Mouse (Mus musculus) macrophage (primary cell): ENCODE measurements around the gene Rnf4. TPM values are rescaled to one million over a fixed set of nuclear protein-coding genes. Genes with fewer than 3 reads are reported as not detected.
A peak's percentile ranks its signal among the peaks of the same experiment; 100 is the strongest.

ENCODE experiments used
- H3K27ac ChIP-seq: fragments of 350-480 bp; formaldehyde crosslinking; 2 replicates; pipeline ENCODE4 v1.9.0; 2021
- H3K36me3 ChIP-seq: fragments of 350-480 bp; formaldehyde crosslinking; 2 replicates; pipeline ENCODE4 v1.9.0; 2021; ENCODE audit errors: inconsistent target
- H3K4me3 ChIP-seq: fragments of 350-480 bp; formaldehyde crosslinking; 2 replicates; pipeline ENCODE4 v1.9.0; 2021; ENCODE audit errors: inconsistent target
- H3K79me2 ChIP-seq: fragments of 350-480 bp; formaldehyde crosslinking; 2 replicates; pipeline ENCODE4 v1.9.0; 2021; ENCODE audit errors: inconsistent target
- WGBS: methylation state at CpG from one replicate; pipeline ENCODE4 v1.1.7; 2026; ENCODE audit warnings: inconsistent platforms; ENCODE audit not compliant: missing documents; 5-methylcytosine and 5-hydroxymethylcytosine counted together
- polyA plus RNA-seq: library from polyadenylated mRNA; stranded (reverse); fragments of 250-400 nt; gene quantifications from 3 replicates; pipeline ENCODE4 v1.2.4, GENCODE M21; 2018; ENCODE audit warnings: inconsistent platforms

Rnf4 gene
- polyA plus RNA-seq, 1 experiment from 2014 or later, result 52.5 TPM

DNA sequence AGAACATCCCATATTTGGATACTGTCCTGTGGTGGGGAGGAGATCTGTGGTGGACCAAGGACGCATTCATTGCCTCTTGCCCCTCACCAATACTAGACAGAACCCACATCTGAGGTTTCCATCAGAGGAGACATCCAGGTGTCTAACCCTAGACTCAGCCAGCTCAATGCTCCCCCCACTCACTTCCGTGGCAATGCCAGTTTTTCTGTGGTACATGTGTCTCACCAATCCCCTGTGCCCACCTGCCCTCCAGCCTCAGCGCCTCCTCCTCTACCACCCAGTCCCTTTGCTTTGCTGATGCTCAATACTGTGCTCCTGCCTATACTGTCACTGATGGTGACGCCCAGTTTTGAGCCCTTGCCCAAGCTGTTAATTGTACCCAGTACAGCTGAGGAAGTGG is 14.9 kb upstream of the Rnf4 start:
- no peaks in the 10 kb centered on the region for H3K36me3 ChIP-seq
- no peaks in the 10 kb centered on the region for H3K79me2 ChIP-seq
- no peak overlapping the region for H3K27ac ChIP-seq
- WGBS, result 80% methylated on average over 4 of the region's 4 CpGs
- no peak overlapping the region for H3K4me3 ChIP-seq

DNA sequence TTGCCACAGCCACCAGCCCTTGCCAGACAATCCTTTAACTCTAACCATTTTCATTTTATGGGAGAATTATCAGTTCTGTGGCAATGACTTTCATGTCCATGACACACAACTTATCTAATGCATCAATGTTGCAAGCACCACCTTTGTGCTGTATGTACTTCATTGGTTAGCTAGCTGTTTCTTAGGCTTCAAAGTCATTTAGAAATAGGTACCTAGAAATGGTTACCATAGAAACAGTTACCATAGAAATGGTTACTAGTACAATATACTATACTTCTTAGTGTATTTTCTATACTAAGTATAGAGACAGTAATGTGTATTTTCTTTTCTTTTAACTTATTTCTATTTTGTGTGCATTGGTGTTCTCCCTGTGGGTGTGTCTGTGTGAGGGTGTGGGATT is 10.8 kb upstream of the Rnf4 start:
- no peaks in the 10 kb centered on the region for H3K79me2 ChIP-seq
- no peak overlapping the region for H3K27ac ChIP-seq
- no peaks in the 10 kb centered on the region for H3K36me3 ChIP-seq
- H3K4me3 ChIP-seq, result no peak overlapping the region

DNA sequence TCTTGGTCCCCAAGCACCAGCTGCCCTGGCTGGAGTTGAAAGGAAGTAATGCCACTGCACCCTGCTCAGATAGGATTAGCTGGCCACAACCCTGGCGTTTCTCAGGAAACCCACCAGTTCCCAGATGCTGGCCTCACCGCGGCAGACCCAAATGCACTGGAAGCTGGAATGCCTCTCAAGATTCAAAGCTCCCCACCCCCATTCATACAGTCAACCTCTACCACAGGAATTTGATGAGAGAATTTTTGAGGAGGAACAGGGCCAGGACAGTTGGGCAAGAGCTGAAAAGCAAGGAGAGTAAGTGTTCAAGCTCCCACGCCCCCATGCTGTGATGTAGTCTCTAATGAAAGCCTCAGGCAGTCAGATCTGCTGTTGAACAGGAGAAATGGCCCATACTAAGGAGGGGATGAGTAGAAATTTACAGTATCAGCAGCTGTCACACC is 9.8 kb upstream of the Rnf4 start:
- no peaks in the 10 kb centered on the region for H3K79me2 ChIP-seq
- no peak overlapping the region for H3K4me3 ChIP-seq
- WGBS, result 21% methylated on average over 4 of the region's 4 CpGs
- H3K27ac ChIP-seq, result no peak overlapping the region
- no peaks in the 10 kb centered on the region for H3K36me3 ChIP-seq

DNA sequence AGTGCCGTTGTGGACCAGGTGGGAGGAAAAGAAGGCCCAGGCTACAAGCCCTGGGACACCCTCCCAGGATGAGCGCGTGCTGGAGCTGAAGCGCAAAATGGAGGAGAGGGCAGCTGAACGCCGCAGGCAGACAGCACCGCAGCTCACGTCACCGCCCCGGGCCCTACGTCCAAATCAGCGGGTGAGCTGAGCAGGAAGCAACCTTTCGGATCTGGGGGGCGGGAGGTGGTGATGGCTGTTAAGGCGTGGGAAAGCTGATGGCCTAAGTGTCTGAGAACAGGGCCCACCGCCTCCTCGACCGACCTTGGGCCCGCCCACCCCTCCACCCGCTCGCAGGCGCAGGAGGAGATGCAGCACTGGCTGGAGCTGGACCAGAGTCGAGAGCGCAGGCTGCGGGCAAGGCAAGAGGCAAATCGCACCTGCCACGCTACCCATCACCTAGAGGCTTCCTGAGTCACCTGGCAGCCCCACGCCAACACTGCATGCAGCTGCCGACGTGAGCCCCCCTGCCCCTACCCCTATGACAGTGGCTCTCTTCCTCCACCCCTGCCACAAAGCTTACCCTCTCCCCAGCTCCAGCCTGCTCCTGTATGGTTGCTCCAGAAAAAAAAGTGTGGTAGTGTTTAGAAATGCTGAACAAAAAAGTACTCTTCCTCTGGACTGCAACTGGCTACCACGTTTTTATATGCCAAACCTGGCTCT is 9.1 kb upstream of the Rnf4 start:
- Histone ChIP-seq H3K79me2 (no peaks in the 10 kb centered on the region), H3K36me3 (no peaks in the 10 kb centered on the region), H3K27ac (no peak overlapping the region), H3K4me3 (no peak overlapping the region)
- 82% methylated on average over 30 of the region's 31 CpGs for WGBS

DNA sequence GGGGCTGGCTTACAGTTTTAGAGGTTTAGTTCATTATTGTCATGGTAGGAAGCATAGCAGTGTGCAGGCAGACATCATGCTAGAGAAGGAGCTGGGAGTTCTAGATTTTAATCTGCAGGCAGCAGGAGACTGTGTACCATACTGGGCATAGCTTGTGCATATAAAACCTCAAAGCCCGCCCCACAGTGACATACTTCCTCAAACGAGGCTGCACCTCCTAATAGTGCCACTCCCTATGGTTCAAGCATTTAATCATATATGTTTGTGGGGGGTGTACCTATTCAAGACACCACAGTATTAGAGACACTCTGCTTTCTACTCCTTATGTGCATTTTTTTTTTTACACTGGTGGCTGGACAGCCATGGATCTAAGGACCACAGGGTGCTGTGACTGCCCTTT is 6.0 kb upstream of the Rnf4 start:
- Histone ChIP-seq H3K79me2 (no peaks in the 10 kb centered on the region), H3K4me3 (no peak overlapping the region), H3K36me3 (no peaks in the 10 kb centered on the region), H3K27ac (no peak overlapping the region)
- WGBS, result 77% methylated on average over 2 of the region's 2 CpGs

DNA sequence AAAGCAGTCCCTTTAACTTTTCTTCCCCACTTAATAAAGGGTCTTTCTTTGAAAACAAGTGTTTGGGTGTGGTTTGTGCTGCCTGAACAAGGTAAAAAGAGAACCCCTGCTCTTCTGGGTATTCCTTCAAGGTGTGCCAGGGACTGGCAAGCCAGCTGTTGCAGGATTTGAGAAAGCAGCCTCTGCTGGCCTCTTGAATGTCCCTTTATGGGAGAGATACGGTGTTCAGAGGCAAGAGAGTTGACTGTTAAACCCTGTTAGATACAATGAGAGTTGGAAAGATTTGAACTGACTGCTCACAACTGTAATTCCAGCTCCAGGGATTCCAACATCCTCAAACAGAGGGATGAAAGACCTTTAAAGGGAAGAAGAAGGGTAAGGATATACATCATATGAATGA is 2.0 kb upstream of the Rnf4 start:
- 94% methylated on average over 1 of the region's 1 CpGs for WGBS
- Histone ChIP-seq H3K27ac (no peak overlapping the region), H3K4me3 (no peak overlapping the region), H3K79me2 (peaks cover 32% of the 10 kb centered on the region), H3K36me3 (no peaks in the 10 kb centered on the region)

DNA sequence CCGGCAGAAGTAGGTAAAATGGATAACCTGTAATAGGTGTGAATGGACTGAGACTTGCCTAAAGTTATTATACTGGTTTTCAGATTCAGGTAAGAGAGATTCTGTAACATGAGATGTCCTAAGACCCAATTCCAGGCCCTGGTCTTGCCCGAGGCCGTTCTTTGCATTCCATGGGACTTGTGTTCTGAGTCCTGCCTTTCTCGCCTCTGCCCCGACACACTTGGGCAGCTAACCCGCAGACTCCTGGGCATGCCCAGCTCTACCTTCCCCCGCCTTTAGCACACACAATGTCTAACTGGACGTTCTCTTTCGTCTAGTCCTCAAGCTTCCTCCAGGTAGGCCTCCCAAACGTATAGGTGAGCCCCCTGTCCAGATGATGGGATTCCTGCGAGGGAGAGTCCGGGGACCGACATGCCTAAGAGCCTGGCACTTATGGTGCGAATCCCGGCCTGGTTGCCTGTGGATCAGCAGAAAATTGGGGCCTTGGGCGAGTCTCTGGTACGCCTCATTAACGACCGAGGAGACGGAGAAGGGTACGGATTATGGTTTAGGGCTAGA is 471 bp upstream of the Rnf4 start:
- whole genome bisulfite sequencing, result 4% methylated on average over 21 of the region's 21 CpGs

DNA sequence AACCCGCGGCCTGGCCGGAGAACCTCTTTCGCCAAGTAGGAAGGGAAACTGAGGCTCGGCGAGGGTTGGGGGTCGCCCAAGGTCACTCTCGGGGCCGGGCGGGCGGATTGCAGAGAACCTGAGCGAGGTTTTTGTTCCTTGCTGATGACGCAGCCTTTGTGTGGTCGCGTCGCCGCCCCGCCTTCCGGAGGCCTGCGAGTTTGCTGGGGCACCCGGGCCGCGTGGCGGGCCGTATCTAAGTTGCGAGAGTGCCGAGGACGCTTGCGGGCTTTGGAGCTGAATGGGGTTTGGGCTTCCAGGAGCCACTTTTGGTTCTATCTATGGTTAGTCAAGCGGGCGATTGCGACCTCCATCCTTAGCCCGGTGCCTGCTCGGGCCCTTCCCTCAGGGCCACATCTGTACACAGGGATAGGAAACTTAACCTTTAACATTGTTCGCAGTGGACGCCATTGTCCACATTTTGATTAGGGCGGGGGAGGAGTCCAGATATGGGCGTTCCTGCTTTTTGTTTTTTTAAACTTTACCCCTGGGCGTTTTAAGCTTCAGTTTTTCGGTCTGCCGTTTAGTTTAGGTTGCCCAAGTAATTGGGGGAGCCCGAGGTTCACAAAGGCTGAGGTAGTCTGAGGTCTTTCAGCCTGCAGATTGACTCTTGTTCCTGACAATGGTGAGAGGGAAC is 824 bp downstream of the Rnf4 start:
- no peaks in the 10 kb centered on the region for H3K36me3 ChIP-seq
- H3K4me3 ChIP-seq, result peak overlapping the region; percentile 88
- H3K27ac ChIP-seq, result peak overlapping the region; percentile 84
- under 1% methylated on average over 39 of the region's 42 CpGs for WGBS
- H3K79me2 ChIP-seq, result peaks cover 60% of the 10 kb centered on the region

More for the DNA sequence above, 471 bp upstream of the Rnf4 start:
- peak overlapping the region; percentile 88 for H3K4me3 ChIP-seq
- peak overlapping the region; percentile 84 for H3K27ac ChIP-seq
- no peaks in the 10 kb centered on the region for H3K36me3 ChIP-seq
- H3K79me2 ChIP-seq, result peaks cover 47% of the 10 kb centered on the region

DNA sequence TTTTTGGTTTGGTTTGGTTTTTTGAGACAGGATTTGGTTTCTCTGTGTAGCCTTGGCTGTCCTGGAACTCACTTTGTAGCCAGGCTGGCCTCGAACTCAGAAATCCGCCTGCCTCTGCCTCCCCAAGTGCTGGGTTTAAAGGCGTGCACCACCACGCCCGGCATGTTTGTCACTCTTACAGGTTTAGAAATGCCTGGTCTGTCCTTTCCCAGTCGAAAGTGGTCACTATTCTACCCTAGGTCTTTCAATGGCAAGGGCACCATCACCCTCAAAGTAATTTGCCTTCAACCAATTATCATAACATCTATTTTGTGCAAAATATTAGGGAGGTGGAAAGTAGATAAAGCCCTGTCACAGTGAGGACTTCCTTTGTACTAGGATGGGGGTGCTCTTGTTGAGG is 4.2 kb downstream of the Rnf4 start:
- H3K27ac ChIP-seq, result no peak overlapping the region
- H3K79me2 ChIP-seq, result peaks cover 93% of the 10 kb centered on the region
- H3K4me3 ChIP-seq, result no peak overlapping the region
- 96% methylated on average over 6 of the region's 6 CpGs for WGBS
- peaks cover 17% of the 10 kb centered on the region; the same call in 1 of the 2 replicates for H3K36me3 ChIP-seq

DNA sequence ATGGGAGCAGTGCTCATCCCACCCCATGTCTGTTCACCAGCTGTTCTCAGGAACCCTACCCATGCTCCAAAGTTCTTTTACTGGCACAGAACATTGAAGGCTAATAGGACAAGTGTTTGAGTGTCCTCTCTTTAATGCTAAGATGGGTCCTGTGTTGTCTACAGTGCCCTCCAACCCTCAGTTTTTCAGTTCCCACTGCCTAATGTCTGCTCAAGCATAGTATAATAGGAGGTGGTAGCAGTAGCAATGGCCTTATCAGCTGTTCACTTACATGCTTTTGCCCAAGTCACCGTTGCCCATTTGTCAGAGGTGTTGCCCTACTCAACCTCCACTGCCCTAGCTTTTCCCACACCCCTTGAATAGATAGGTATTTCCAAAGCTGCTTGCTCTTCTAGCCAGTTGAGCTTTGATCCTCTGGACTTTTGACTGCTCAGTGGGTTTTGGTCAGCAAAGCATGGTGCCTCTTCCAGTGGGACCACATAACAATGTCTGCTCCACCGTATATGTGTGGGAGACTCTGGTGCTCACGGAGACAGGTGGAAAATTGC is 16.1 kb downstream of the Rnf4 start:
- peaks cover 24% of the 10 kb centered on the region for H3K79me2 ChIP-seq
- peaks cover 82% of the 10 kb centered on the region for H3K36me3 ChIP-seq
- H3K27ac ChIP-seq, result no peak overlapping the region
- 97% methylated on average over 3 of the region's 3 CpGs for WGBS
- H3K4me3 ChIP-seq, result no peak overlapping the region

DNA sequence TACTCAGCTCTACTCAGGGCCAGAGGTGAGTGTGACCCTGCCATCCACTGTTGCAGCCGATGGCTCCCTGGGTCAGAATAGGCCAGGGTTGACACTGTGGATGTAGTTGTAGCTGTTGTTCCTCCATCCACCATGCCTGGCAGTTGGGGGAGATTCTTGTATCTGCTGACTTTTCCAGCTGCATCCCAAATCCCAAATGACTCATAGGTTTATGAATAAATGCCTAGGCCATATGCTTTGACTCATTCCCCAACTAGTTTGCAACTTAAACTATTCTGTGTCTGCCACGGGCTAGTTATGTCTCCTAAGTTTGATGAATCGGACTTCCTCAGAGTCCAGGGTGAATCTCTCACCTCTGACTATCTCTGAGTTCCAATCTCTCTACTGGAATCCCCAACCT is 24.2 kb downstream of the Rnf4 start:
- WGBS, result 94% methylated on average over 3 of the region's 3 CpGs
- no peak overlapping the region for H3K27ac ChIP-seq
- peaks cover 20% of the 10 kb centered on the region; the same call in 1 of the 2 replicates for H3K36me3 ChIP-seq

DNA sequence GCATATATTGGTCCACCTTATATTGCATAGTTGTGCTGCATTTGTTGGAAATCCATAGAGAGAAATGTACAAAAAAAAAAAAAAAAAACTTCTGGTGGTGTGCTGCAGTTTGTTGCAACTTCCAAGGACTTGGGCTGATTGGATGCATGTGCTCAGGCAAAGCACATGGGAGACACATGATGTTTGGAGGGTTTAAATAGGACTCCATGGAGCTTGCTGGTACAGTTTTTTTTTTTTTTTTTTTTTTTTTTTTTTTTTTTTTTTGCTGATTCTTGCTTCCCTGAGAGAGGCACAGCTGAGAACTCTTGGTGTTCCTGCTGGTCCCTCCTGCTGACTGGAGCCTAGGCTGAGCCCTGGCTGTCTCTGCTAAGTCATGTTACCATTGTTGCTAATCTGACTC is 27.0 kb downstream of the Rnf4 start:
- Histone ChIP-seq H3K79me2 (no peaks in the 10 kb centered on the region), H3K4me3 (no peak overlapping the region), H3K27ac (no peak overlapping the region), H3K36me3 (no peaks in the 10 kb centered on the region; the same call in 1 of the 2 replicates)

More for the DNA sequence above, 24.2 kb downstream of the Rnf4 start:
- H3K79me2 ChIP-seq, result no peaks in the 10 kb centered on the region
- no peak overlapping the region for H3K4me3 ChIP-seq

DNA sequence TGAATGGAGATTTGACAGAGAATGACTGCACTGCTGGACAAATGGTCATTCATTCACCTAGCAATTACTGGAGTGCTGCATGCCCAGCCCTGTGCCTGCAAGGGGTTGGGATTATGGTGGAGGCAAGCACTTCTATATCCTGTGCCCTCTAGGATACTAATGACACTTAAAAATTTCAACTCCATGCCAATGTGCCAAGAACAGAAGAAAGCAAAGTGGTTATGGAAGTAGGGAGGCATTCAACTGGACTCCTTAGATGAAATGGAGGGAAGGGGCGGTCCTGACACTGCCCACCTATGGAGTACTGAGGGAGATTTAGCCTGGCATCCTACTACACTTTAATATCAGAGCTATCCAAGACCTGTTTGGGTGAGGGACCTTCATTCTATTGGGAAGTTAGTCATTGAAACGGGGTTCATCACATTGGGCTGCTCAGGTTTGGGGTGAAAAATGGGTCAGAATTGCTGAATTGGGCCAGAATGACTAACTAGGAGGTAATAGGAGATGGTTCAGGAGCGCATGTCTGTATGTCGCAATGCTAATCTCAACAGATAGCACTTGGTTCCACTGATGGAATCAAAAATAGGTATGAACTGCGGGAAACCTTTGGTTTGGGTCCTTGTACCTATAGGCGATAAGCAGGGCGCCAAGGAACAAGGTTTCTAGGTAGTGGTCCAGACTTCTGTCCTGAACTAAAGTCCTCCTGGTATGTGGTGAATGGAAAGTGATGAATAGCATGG is 32.6 kb downstream of the Rnf4 start:
- Histone ChIP-seq H3K4me3 (peak overlapping the region; percentile 73), H3K36me3 (no peaks in the 10 kb centered on the region), H3K27ac (peak overlapping the region; percentile 57), H3K79me2 (peaks cover 34% of the 10 kb centered on the region)
- WGBS, result 79% methylated on average over 7 of the region's 7 CpGs

DNA sequence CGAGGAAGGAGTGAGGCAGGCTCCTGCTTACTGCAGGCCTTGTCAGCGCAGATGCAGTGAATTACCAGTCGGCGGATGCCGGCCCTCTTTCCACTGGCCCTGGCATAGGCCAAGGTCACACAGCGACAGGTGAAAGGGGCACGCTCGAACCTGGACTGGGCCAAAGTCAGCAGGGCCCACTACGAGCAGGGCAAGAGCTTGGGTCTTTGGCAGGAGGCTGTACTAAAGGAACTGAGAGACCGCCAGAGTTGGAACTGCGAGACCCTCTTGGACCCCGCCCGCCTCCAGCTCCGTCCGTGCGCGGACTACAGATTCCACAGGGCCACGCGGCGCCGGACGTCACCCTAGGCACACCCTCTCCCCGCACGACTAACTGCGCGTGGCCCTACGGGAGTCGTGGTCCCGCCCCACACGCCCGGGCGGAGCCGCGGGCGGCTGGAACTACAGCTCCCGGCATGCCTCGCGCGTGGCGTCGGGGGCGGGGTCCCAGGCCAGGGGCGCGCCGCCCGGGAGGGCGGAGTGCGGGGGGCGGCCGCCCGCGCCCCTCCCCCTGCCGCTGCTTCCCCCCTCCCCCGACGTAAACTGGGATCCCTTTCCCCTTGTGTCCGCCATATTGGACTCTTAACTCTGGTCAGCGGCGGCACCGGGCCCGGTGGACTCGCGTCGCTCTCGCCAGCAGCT is 33.4 kb downstream of the Rnf4 start, which contains the start of gene Fam193a:
Gene Fam193a (plus strand): TSS at position 593 of the 681 bp plus-strand sequence.
- Histone ChIP-seq H3K79me2 (peaks cover 41% of the 10 kb centered on the region), H3K27ac (peak within 1 kb of the TSS; percentile 57), H3K4me3 (peak within 1 kb of the TSS; percentile 73), H3K36me3 (no peaks in the 10 kb centered on the region)
- WGBS, result under 1% methylated on average over 52 of the region's 64 CpGs
